Mouse (Mus musculus) lung, postnatal 4 days (tissue): ENCODE data around the gene AU022252.

ENCODE experiments used
- DNase-seq, 2 experiments: peaks; one replicate each; pipeline ENCODE4 v3.0.0; 2021

Gene AU022252

GRCm38 (mm10) chr4:119244468-119245240 is 12.1 kb upstream of the AU022252 start:
- no peak for DNase-seq

GRCm38 (mm10) chr4:119242571-119242970 is 10.1 kb upstream of the AU022252 start:
- no peak for DNase-seq

GRCm38 (mm10) chr4:119241664-119242063 is 9.2 kb upstream of the AU022252 start:
- DNase-seq, result peak in 1 of 2 experiments; percentile 47

- peak in 1 of 2 experiments; percentile 53 for DNase-seq
These were observed 6.7 kb upstream of the AU022252 start for GRCm38 (mm10) chr4:119239181-119239682.

GRCm38 (mm10) chr4:119238661-119239060 is 6.1 kb upstream of the AU022252 start:
- no peak for DNase-seq

DNA sequence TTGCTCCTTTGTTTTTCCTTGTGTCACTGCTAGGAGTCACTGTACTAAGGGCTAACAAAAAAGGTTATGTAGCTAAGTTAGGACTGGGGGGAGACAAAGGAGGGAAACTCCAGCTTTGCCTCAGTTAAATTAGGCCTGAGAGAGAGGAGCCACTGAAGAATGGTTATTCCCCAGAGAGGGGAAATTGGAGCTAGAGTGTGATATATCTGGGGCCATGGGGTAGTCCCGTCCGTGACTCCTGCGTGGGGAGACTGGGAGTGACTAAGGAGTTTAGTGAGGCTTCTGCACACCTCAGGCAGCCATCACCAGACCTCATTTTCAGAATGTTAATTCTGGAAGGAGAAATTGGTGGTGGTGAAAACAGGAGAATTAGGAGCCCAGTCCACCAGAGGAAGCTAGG is 1.8 kb upstream of the AU022252 start:
- DNase-seq, result no peak

DNA sequence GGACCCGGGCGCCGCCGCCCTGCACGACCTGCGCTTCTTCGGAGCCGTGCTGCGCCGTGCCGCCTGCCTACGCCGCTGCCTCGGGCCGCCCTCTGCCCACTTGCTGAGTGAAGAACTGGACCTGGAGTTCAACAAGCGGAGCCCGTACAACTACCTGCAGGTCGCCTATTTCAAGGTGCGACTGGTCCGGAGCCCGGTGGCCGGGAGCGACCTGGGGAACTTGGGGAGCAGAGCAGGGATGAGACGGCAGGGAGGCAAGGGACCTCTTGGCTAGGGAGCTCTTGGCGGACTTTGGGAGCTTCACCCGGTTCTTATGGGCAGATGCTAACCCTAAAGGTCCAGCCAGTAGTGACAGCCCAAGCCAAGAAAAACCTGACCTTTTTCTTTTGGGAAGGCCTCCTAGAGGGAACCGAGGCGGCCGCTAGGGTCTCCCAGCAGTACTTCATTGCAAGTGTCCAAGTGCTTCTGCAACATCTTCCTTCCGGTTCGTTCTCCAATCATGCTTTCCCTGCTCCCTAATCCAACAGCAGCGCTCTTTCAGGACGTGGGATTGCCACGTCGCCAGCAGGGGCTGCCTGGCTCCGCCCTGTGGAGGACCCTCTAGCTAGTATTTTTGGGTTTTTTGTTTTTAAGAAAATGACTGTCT is 867 bp upstream of the AU022252 start:
- DNase-seq, result peak; percentile 54 to 65

DNA sequence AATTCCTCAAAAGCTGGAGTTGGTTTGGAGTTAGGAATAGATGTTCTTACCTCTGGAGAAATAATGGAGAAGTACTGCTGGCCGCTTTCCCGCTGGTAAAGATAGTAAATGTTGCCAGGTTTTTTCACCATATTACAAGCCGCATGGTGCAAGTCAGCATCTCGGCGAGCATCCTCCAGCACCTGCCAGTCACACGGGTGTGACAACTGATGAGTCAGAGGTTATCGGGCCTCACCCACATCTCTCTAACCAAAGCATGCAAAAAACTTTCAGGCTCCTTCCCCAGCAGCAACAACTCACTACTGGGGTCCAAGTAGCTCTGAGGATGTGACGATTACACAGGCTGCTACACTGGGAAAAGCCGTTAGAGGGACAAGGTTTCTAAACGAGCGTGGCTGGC is 5.8 kb downstream of the AU022252 start:
- no peak for DNase-seq

DNA sequence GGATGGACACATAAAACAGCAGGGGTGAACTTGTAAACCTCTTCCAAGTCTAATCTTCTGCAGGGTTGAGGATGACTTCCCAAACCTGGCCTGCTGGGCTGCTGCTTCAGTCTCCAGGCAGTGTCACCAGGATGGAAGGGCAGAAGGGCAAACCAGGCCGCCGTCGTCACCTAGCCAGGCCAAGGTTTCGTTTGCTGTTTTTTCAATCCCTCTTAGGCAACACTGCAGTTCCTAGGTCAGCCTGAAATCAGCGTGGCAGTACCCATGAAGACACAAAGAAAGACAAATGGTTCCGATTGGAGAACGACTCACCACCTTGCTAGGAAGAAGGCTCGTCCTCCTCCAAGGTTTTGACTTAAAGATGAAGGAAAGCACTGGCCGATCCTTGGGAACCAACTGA is 6.8 kb downstream of the AU022252 start:
- DNase-seq, result no peak

- DNase-seq, result no peak
These were observed 8.0 kb downstream of the AU022252 start for GRCm38 (mm10) chr4:119224534-119224933.

DNA sequence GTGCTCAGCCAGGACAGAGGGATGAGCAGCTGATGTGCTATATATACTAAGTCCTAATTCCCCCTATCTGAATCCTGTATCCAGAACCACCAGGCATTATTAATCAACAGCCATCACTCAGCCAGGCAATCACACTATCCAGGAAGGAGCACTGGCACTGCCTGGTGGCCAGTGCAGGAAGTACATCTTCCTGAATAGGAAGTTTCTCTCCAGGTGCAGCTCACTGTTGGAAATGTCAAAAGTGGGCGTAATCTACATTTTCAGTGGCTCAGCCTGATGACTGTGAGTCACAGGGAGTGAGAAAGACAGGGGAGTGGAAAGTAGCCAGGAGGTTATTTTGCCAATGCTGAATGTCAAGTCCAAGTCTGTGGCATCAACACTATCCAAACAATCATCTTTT is 8.8 kb downstream of the AU022252 start:
- peak in 1 of 2 experiments; percentile 25 for DNase-seq

GRCm38 (mm10) chr4:119218169-119218568 is 14.3 kb downstream of the AU022252 start, which contains the start of gene Tmem269:
Gene Tmem269 (minus strand): TSS chr4:119218217.
- no peak for DNase-seq

DNA sequence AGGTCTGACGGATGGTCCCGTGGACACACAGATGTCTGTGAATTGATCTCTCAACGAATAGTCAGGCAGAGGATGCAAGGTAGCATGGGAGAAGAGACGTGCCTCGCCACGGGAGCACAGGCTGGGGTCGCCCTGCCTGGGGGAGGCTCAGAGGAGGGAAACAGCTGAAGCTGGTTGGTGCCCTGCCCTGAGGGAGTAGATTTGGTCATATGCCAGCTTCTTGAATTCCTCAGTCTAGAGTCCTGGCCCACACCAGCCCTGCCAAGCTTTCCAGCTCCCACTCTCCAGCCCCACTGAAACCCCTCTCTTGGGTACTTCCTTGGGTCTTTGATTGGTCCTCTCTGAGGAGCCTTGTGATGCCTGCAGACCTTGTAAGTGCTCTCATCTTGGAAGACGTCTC is 15.8 kb downstream of the AU022252 start:
- no peak for DNase-seq

DNA sequence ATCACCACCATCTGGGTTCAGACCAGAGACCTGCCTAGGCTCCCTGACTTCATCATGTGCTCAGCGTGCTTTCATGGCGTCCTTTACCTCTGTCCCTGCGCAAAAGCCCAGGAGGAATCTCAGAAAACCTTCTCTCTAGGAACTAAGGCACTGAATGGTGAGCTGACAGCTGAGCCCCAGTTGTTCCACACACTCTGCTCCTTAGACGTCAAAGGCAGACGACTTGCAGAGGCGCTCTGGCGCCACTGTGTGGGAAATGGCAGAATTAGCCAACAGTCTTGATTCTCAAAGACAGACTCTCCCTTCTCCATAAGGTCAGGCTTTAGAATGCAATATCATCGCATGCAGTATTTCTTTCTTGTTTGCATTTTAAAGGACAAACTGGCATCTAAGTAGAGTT is 27.8 kb downstream of the AU022252 start:
- DNase-seq, result peak; percentile 55 to 71

GRCm38 (mm10) chr4:119198105-119198504 is 34.4 kb downstream of the AU022252 start:
- no peak for DNase-seq

GRCm38 (mm10) chr4:119195582-119196320 is 36.8 kb downstream of the AU022252 start:
- DNase-seq, result no peak

DNA sequence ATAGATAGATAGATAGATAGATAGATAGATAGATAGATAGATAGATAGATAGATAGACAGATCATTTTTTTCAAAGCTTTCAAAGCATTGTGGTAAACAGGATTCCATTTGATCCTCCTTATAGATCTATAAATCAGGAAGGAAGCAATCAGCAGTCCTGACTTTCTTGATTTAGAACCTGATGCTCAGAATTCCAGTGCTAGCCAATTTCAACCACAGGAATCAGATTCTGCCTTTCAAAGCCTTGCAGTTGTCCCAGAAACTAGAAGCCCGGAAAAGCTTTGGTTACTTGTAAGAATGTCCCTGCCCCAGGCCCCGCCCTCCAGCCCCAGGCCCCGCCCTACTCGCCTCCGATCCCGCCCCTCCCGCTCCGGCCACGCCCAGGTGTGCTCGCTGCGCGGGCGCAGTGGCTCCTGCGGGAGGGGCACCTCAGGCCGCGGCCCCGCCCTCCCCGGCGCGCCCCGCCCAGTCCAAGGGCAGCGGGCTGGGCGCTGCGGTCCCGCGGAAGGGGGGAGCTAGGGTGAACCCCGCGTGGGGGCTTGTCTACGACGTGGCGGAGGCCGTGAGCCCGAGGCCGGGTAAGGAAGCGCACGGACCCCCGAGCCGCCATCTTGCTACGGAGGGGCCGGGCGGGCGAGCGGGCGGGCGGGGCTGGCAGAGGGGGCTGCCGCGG is 37.5 kb downstream of the AU022252 start, which contains the start of gene Svbp:
Svbp (plus strand) TSS at position 398 of the 673 bp plus-strand sequence.
- peak; percentile 92 for DNase-seq

GRCm38 (mm10) chr4:119192757-119193156 is 39.8 kb downstream of the AU022252 start:
- DNase-seq, result no peak

GRCm38 (mm10) chr4:119191273-119191672 is 41.2 kb downstream of the AU022252 start:
- DNase-seq, result no peak

- no peak for DNase-seq
These were observed 41.9 kb downstream of the AU022252 start for GRCm38 (mm10) chr4:119190618-119191017.

DNA sequence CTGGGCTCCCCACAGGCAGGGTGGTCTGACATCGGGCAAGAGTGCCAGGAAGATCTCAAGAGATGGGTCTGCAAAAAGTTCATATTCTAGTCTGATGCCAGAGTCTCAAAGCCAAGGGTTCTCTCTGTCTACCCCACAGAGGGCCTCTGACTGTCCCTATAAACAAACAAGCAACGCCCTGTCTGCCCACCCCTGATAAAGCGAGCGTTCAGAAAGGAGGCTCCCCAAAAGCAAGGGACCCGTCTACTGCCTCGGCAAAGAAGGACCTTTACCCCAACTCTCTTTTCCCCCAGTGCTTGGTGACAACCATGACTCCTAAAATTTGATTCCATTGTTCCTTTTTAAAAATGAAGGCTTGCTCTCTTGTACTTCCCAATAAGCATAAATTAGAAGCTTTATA is 42.6 kb downstream of the AU022252 start, which contains the start of gene Ermap:
Ermap (minus strand) TSS at position 148 of the 400 bp plus-strand sequence.
- DNase-seq, result no peak

DNA sequence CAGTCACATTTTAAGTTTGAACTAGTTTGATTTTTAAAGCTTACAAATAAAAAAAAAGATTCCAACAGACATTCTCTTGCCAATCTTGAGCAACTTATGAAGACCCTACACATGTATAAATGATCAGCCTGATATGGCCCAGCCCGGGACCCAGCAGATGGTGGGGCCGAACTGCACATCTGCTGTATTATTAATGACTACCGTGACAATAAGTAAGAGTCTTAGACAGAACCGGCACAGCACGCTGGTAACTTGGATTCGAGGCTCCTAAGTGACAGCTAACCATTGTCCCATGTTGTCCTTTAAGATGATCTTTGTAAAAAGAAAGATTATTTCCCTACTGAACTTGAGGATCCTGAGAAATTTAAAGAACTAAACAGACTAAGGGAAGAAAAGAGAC is 43.1 kb downstream of the AU022252 start:
- no peak for DNase-seq
